Mouse (Mus musculus): ENCODE measurements around the gene Lamb1.

The Lamb1 gene

GRCm38 (mm10) chr12:31293361-31294142, 28.5 kb downstream of the Lamb1 start:
- no peak for DNase-seq

DNA sequence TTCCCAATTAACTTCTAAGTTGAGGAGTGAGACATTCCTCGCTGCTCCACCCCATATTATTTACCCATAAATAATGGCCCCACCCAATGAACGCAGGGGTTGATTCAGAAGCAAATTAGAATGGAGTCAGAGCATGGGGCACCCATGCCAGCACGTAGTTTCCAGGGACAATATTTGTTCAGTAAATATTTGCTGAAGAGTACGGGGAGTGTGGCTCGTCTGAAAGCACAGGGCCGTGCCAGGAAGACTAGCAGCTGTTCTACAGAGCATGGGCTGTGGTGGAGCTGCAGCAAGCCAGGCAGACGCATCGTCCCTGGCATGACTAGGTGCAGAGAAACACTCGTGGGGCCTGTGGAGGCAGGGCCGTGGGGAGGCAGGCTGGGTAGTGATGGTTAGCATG, 29.5 kb downstream of the Lamb1 start:
- no peak for DNase-seq

DNA sequence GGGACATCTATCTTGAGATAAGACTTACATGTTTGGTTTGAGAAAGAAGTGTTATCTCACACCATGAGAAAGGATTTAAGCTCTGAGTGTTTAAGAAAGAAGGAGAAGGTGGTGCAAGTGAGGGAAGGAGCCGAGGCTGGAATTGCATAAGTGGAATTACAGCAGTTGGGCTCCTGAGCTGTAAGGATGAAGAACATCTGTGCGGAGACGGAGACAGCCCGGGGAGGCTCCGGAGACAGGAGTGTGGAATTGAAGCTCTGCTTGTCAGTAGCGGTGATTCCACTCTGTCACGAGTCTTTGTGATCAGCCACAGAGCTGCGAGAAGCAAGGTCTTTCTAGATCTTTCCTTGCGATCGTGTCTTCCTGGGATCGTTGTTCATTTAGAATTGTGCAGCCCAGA, 30.0 kb downstream of the Lamb1 start:
- no peak for DNase-seq

DNA sequence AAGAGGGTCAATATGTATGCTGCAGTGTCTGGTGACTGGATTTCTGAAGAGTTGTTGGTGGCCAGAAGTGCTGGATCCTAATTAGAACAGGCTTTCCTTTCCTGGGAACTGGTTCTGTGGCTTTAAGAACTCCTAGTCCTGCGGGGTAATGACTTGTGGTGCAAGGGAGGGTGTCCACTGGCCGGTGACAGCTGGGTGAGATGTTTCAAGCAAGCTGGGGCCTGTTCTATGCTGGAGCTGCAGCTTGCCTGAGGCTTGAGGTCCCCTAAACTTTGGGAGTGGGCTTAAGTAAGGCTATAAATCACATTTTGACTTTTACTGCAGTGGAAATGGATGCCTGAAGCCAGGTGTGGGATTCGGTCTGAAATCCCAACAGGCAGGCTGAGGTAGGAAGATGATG, 30.5 kb downstream of the Lamb1 start:
- no peak for DNase-seq

DNA sequence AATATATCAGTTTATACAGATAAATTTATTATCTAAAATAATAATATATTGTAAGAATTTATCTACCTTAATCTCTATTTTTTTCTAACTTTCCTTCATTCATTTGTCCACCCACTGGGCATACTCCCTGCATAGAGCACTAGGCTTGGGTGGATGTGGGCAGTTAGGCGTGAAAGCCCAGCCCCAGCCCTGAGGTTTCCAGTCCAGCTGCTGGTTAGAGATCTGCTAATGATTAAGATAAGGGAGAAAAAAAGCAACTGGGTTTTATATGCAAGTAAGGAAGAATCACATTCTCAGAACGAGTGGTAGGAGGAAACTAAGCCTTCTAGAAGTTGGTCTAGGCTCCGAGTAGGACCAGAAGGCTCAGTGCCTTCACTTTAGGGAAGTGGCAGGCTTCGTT, 31.1 kb downstream of the Lamb1 start:
- no peak for DNase-seq

GRCm38 (mm10) chr12:31298122-31298521, 33.1 kb downstream of the Lamb1 start:
- DNase-seq, result no peak

DNA sequence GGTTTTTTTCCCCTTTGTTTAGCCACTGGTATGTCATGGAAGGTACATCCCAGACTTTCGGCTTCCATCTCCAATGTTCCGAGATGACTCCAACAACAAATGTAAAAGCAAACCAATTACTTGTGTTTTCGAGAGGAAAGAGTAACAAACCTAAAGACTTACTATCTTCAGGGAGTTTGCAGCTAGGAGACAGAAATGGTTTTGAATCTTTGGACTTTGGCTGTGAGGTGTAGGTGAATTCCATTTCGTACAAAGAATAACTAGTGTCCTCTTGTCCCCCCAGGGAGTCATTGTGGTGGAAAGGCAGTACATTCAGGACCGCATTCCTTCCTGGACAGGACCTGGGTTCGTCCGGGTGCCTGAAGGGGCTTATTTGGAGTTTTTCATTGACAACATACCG, 33.5 kb downstream of the Lamb1 start:
- DNase-seq, result no peak

DNA sequence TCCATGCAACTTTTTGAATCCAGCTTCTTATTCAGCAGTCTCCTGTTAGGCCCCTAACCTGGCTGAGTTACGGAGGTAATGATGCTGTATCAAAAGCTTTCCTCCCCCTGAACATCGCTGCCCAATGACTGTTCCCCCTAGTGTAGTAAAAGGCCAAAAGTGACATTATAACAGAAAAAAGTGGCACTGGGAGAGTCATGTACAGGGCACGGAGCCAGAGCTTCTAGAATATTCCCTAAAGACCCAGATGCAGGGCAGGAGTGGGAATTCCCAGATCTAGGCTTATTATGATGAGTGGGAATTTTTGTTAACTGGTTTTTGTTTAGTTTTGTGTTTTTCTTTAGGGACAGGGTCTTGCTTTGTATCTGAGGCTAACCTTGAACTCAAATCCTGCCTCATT, 34.1 kb downstream of the Lamb1 start:
- no peak for DNase-seq

DNA sequence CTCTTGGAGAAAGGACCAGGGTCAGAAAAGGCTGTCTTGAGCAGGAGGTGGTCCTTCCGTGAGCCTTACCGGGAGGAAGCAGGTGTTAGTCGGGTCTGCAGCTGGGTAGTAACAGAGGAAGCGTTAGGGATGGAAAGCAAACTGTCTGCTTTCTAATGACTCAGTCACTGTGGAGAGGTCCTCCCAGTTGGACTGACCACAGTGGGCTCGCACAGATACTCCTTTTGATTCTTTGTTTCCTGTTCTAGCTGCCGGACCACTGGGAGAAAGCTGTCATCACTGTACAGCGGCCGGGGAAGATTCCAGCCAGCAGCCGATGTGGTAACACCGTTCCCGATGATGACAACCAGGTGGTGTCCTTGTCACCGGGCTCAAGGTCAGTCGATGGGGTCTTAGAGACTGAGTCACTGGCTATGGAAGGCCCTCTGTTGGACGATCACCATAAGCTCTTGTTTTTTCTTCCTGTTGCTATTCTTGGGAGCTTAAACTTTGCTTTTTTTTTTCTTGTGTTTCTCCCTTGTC, 34.7 kb downstream of the Lamb1 start:
- no peak for DNase-seq

DNA sequence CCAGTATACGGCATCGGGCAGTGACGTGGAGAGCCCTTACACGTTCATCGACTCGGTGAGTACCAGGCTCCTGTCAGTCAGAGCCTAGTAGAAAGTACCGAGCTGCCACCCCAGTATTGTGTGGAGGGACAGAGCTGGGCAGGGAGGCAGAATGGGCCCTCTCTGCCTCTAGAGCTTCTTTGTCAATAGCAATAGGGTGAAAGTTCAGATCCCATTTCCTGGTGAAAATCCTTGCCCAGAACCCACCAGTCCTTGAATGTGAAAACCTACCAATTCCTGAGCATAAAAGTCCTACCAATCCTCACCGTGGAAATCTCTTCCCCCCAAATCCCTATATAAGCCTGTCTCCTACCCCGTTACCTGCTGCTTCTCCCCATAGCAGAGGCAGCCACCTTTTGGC, 35.2 kb downstream of the Lamb1 start:
- no peak for DNase-seq

- DNase-seq, result no peak
These were observed 37.2 kb downstream of the Lamb1 start for GRCm38 (mm10) chr12:31302266-31302665.

DNA sequence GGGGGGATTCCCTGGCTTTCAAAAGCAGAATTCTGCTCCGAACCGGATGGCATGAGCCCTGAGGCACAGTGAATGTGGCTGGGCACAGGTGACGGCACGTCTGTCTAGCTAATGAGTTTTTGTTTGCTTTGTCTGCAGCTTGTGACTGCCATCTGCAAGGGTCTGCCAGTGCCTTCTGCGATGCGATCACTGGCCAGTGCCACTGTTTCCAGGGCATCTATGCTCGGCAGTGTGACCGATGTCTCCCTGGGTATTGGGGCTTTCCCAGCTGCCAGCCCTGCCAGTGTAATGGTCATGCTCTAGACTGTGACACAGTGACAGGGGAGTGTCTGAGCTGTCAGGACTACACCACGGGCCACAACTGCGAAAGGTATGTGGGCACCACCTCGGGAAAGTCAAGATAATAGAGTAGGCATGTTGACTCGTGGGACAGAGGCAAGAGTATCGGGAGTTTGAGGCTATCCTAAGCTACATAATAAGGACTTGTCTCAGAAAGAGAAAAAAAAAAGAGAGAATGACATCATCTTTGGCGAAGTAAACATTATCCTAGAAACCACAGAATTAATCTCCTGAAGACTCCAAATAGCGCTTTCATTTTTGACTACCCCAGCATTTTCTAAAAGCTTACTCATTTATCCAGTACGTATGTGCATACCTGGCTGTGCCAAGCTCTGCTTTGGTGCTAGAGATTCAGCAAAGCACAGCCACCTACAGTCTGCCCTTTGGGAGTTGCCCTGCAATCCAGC, 37.9 kb downstream of the Lamb1 start:
- no peak for DNase-seq

- DNase-seq, result no peak
These were observed 41.1 kb downstream of the Lamb1 start for GRCm38 (mm10) chr12:31306075-31306675.

DNA sequence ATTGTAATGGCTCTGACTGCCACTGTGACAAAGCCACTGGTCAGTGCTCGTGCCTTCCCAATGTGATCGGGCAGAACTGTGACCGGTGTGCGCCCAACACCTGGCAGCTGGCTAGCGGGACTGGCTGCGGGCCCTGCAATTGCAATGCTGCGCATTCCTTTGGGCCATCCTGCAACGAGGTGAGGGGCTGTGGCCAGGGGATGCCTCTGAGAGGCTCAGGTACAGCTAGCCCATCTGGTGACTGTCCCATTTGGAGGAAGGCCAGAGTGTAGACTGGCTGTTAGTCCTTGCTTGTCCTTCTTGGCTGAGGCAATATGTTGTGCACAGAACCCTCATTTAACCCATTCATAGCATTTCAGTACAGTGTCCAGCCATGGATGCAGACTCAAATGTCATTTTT, 42.0 kb downstream of the Lamb1 start:
- DNase-seq, result no peak

GRCm38 (mm10) chr12:31307756-31308155, 42.7 kb downstream of the Lamb1 start:
- DNase-seq, result no peak

DNA sequence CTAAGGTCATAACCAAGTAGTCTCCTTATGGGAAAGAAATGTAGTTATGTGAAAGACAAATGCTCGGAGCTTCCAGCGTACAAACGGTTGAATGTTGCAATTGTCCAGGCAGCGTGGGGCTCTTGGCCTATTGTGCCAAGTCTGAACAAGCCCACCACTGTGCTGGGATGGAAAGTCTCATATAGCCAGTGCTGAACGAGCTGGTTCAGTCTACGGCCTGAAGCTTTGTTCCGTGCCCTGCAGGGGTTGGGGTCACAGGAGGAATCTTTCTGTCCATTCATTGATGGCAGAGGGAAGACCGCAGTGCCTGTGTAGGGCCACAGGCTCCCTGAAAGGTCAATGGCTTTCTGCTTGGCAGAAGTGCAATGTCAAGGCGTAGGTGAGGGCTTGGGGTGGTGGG, 45.7 kb downstream of the Lamb1 start:
- no peak for DNase-seq

DNA sequence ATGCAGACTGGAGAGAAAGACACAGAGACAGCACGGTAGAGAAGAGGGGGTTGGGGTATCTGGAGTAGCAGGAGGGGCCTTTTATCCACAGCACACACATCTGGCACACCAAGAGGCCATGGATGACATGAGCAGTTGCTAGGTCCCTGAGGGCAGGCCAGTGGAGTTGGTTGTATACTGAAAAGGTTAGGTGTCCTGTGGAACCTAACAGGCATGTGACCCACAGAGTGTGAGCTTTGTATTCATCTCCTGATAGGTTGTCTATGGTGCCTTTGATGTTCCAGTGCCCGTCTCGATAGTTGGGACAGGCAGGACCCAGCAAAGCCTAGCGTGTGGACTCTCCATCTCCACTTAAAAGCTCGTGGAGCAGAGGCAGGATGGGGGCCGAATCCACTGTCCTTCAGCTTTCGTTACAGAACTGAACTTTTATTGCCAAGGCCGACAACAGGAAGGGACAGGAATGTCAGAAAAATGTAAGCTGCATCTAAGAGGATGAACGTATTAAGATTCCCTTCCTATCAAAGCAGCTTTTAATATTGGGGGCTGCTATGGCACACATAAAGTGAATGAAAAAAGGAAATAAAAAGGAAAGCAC, 46.7 kb downstream of the Lamb1 start:
- no peak for DNase-seq

DNA sequence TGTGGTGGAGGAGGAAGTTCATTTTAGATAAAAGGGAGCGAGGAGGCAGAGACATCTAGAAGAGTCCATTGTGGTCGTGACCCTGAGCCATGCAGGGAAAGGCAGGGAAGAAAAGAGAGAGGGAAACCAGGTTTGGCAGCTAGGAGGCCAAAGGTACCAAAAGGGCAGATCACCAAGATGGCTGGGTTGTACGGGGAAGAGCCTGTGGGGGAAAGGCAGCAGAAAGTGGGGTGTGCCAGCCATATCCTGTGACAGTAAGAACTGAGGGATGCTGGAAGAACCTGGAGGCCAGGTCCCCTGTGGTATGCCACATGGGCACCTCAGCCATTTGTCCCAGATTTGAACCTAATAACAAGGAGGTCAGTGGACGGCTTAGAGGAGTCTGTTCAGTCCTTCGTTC, 47.2 kb downstream of the Lamb1 start:
- no peak for DNase-seq

GRCm38 (mm10) chr12:31313136-31313535, 48.1 kb downstream of the Lamb1 start:
- DNase-seq, result no peak

DNA sequence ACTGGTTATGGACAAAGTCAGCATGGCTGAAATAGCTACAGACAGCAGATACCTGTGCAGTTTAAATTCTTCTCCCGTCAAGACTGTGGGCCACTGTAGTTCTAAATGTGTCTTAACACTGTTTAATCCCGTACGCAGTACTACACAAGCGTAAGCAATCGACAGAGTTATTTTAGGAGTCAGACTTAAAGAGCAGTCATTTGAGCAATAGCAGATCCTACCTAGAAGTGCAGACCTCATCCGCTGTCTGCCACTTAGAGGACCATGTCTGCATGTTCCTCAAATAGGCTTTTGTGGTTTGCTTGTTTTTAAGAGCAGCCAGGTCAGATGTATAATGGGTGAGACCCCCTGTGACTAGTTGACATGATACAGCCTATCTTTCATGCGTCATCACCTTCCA, 49.3 kb downstream of the Lamb1 start:
- no peak for DNase-seq

GRCm38 (mm10) chr12:31315961-31316360, 50.9 kb downstream of the Lamb1 start:
- no peak for DNase-seq

- no peak for DNase-seq
These were observed 52.8 kb downstream of the Lamb1 start for GRCm38 (mm10) chr12:31317670-31318408.
